Mouse (Mus musculus) naive thymus-derived CD4-positive, alpha-beta T cell, adult 2 months (primary cell): Measurements from ENCODE around the gene Plpp3.
"Not testable (repeated sequence)": the region's sequence is repeated elsewhere in the genome, so short reads cannot be mapped to it uniquely, and the experiment has no call there.

Experiments
- DNase-seq: peaks from one replicate; pipeline ENCODE4 v3.0.0-alpha.2; 2011; ENCODE audit warnings: low read depth

Plpp3 gene

DNA sequence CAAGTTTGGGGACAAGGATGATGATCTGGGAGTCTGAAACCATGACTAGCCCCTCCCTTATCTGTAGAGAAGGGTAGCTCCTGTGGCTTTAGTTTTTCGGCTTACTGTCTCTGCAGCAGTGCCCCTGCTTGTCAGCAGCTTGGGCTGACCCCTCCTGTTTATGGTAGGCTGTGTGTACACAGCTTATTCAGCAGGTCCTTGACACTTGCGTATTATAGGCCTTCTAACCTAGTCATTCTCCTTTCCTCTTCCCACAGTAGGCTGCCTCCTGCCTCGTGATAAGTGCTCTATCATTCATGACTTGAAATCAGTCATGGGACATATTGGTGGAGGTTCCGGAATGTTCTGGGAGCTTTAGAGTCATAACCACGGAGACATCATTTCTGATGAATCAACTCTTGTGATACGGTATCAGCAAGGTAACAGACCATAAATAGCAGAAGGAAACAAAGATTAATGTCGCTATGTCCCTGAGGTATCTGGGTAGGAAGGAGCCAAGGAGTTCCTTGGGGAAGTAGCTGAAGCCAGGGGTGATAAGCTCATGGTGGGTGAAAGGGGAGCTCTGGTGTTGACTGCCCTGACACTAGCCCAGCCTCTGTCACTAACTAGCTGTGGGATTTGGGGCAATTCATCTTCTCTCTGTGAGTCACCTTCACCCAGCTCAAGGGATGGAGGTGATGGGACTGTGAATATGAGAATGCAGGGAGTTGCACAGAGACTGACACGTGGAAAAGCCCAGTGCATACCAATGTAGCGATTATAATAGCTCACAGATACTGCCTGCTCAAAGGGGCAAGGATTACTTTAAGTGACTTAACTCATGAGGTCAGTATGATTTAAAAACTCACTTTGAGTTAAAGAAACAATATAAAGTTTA, 104.0 kb downstream of the Plpp3 start:
- no peak for DNase-seq

DNA sequence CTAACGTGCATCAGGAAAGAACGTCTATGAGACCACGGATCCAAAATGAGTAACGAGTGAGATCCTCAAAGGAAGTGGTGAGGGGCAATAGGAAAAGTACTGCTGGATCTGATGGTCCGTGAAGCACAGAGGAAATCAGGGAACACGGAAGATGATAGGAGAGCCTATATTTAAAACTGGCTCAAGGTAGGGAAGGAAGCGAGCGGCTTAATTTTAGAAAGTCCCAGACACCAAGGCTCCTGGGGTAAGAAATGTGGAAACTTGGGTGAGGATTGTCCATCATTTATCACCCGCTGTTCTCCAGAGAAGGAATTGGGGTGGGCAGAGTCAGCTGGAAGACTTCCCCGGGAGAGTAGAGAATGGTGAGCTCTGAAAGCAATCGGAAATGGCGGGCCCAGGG, 105.2 kb downstream of the Plpp3 start:
- DNase-seq, result no peak

DNA sequence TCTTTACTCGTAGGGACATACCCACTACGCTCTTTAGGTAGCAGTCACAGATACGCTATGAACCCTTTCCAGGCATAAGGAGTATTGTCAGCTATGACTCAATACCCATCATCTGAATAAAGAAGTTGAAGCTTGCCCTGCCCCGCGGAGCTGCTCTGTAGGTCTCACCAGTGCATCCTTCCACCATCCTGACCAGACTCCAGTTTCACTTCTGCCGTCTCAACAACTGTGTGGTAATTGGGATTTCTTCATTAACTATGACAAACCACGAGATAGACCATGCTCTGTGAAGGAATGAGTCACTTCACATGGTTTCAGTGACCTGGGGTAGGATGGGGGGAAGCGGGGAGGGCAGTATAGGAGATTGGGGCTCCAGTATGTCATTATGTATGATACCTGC, 106.5 kb downstream of the Plpp3 start:
- no peak for DNase-seq

DNA sequence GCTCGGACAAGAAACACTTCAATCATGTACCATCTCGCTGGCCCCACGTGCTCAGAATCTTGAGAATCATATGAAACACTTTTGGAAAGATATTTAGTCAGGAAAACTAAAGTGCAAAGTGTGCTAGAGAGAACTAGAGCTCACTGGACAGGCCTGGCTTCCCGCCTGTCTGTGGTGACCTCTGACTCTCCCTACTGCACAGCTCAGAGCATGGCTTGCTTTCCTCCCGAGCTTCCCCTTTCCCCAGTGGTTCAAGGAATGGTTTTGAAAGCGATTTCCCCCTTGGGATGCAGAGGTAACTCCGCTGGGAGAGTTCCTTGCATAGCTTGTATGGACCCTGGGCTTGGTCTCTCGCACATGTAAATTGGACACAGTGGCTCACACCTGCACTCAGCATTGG, 107.9 kb downstream of the Plpp3 start:
- DNase-seq, result no peak

DNA sequence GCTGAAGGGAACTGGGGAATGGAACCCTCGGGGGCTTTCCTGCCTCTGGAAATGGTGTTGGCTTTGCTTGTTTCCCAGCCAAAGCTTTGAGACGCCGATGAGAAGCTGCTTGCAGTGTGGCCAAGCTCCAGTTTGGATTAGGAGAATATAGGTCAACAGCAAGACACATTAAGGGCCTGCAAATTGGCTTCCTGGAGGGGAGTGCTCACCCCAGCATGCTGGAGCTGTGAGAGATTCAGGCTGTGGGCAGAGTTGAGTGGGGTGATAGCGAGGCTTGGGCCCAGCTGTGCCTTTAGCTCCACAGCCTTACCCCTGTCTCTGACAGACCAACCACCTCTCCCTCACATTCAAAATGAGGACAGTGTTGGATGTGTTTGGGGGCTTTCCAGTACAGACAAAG, 108.5 kb downstream of the Plpp3 start:
- DNase-seq, result no peak

DNA sequence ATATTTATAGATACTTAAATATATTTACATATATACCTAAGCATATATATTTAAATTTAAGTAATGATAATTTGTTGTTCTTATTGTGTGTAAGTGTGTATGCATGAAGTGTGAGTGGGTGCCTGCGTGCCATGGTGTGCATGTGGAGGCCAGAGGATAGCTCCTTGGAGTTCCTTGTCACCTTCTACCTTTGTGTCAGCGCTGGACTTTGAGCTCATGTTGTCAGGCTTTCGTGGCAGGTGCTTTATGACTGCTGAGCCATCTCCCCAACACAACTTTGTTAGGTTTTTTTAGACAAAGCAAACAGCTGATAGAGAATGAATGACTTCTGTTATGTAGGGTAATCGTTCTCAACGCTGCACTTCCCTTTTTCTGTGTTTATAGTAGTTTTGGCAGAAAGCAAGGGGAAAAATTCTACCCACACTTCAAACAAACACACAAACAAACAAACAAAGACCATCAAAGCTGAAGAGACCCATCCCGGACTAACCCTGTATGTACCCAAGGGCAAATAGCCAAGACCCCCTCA, 111.1 kb downstream of the Plpp3 start:
- no peak for DNase-seq

DNA sequence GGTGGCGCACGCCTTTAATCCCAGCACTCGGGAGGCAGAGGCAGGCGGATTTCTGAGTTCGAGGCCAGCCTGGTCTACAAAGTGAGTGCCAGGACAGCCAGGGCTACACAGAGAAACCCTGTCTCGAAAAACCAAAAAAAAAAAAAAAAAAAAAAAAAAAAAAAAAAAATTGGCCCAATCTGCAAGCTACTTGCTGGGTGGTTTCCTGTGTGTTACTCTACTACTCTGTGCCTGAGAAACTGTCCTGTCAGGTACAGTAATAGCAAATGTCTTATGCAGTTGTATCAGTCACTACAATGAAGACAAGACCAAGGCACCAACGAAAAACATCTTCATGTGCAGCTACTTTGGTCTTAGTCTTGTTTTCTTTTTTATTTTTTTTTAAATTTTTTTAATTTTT, 112.3 kb downstream of the Plpp3 start:
- not testable (repeated sequence) for DNase-seq

DNA sequence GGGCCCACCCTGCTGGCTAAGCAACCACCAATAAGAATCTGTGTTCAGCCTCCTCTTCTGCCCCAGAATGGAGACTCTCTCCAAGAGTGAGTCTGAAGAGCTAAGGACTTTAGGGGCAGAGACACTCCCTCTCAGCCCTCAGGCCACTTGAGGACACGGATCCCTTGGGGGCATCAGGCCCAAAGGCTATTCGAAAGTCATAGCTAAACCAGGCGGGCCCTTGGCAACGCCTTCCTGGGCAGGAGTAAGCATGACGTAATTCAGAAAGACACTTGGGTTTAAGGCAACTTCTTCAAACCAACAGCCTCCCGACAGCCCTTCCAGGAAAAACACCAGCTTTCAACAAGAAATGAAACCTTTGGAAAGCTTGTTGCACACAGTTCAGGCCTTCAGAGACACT, 114.0 kb downstream of the Plpp3 start:
- DNase-seq, result no peak

DNA sequence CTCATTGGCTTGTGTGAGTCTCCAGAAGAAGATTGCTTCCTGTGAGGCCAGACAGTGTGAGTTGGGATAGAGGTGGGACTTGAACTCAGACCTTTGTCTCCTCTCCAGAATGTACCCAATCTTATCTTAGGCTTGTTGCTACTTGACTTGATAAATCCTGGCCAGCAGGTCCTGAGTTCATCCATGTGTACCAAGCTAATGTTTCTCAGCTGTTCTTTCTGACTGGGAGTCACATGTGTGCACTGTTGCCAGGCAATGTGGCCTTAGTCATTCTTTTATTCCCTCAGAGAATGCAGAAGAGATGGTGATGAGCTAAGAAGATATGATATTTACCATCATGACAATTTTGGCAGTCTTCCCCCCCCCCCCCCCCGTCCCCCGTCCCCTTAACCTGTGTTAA, 115.9 kb downstream of the Plpp3 start:
- DNase-seq, result no peak

DNA sequence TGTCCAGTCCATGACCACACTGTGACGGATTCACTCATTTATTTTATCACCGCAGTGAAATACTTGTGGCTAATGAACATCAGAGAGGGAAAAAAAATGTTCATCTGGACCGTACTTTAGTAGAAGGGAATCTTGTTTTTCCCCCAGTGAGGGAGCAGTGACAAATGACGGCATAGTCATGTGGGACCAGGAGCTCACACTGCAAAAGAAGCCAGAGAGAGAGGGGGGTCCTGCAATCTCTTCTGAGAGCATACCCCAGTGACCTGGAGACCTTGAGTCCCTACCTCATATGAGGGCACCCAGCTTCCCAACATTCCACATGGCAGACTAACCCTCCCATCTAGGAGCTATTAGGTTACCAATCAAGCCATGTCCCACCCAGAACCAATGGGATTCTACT, 116.3 kb downstream of the Plpp3 start:
- no peak for DNase-seq

DNA sequence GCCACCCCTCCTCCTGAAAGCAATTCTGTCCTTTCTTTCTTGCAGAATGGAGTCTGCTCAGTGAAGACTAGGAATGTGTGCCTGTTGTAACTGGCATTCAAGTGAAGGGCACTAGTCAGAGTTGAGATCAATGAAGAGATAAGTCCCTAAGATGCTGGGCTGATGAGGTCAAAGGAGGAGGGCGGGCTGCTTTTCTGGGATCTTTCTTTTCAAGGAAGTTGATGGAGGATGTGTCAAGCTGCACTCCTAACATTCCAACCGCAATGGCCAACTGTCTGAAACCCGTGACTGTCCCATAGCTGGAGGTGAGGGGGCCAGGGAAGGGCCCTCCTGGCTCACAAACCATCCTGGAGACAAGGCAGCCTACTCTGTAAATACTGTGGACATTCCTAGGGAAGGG, 118.5 kb downstream of the Plpp3 start:
- no peak for DNase-seq

DNA sequence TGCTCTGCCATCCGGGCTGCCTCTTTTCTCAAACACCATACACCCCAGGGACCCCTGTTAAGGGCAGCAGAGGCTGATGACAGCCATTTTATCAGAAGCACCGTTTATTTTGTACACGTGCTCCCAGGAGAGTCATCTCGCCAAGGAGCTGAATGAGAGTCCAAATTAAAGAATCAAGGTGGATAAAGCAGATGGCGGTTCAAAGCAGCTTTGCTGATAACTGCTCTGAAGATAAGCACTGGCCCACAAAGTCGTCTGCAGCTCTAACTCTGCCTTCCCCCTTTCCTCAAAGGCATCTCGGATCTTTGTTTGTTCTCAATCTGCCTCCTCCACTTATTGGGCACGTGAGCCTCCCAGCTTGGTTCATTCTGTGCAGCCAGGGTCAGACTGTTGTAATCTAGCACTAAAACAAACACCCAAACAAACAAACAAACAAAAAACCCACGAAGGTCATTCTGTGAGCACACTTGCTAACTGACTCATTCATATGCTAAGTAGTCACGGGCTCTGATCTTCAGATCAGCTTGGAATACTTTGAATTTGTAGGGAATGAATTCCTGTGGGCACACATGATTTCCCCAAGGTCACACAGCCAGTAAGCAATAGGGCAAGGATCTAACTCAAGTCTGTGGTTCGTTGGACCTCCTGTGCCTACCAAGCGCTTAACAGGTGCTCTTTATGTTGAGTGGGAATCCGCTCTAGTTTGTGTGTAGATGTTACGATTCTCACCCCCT, 119.1 kb downstream of the Plpp3 start:
- no peak for DNase-seq

DNA sequence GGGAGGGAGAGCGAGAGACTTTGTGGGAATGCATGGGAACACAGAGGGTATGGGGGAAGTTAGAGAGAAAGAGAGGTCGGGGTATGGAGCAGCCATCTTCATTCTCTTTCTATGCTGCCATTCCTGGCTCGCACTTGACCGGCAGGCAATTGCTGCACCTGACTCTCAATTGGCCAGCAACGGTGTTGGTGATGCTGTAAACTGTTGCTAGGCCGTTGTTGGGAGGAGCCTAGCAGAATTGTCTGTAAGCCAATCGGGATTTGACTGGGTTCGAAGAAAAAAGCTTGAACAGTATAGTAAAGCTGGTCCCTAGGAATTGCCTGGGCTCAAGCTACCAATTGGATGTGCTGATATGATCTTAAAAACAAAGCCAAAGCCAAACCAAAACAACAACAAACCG, 121.0 kb downstream of the Plpp3 start:
- DNase-seq, result no peak

DNA sequence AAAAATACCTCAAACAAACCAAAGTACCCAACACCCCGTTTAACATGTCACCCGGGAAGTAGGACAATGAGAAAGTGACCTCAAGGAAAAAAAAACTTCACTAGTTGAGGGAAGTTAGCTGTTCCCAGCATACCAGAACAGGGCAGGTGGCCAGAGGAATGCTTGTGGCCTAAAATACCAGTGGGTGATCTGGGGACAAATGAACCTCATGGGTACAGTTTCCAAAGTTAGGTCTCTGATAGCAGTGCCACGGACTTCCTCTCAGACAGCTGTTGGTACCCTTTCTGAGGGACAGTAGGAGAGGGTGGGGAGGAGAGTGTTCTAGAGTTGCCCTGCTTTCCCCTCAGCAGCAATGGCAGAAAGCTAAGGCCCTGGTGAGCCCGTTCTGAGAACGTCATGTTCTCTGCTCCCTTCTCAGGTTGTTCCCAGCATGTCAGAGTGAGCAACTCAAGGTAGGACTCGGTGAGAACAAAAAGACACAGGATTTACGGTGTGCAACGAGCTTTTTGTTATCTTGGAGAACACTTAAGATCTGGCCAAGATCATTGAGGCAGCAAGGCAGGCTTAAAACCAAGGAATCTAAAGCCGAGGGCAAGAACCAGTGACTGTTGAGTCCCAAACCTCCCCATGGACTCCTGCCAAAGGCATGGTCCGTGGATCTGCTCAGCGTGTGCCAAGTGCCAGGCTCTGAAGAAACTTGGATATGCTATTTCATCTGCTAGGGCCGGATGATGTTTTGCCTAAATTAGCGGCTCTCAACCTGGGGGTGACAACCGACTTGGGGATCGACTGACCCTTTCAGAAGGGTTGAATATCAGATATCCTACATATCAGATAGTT, 121.6 kb downstream of the Plpp3 start:
- no peak for DNase-seq

DNA sequence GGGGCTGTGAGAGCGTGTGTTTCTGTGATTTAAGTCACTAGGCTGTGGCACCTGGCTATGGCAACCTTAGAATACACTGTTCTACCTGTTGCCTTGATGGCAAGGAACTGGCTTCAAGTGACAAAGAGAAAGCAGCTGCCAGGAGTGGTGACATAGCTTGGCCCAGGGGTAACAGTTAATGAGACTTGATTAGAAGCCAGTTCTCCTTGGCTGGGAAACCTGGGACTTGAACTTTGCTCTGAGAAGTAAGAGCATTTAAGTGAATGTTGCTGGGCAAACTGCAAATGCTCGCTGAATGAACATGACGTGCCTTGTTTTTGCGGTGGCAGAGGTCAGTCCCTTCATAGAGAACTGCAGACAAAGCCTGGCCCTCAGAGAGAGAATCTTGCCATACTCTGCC, 122.7 kb downstream of the Plpp3 start:
- DNase-seq, result no peak

DNA sequence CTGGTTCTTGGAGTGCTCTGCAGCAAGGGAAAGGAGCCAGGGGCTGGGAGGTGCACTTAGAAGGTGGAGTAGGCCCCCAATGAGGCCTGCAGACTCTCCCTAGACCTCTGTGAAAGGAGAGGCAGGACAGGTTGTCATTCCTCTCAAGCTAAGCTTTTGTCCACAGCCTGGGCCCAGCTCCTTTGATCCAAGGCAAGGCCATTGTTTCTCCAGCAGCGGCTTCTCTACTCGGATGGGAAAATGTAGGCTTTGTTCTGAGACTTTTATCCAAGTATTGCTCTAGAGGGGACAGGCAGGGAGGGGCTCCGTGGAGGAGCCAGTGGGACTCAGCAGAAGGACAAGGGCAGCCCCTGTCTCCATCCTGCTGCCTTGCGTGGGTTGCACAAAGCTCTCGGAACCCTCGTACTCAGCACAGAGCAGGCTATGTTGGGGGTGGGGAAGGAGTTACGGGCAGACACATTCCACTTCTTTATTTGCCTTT, 124.6 kb downstream of the Plpp3 start:
- no peak for DNase-seq
